Mouse (Mus musculus): ENCODE results near the gene Pex6. TPM values are rescaled to one million over a fixed set of nuclear protein-coding genes. Genes with fewer than 3 reads are reported as not detected.

The Pex6 gene
- polyA plus RNA-seq, 2 experiments: 5.3 to 9.3 TPM

GRCm38 (mm10) chr17:46699245-46699644 lies 12.0 kb upstream of the Pex6 start:
- no peak for DNase-seq (ENCODE audit: low read depth in 3 of 3, low spot score in 3 of 3)
- no peaks in the 10 kb centered on the region for H3K36me3 ChIP-seq (replicated peaks; ENCODE audit: control insufficient read depth, insufficient read depth, low read depth)
- no peak overlapping the region for H3K9ac ChIP-seq (replicated peaks)
- H3K9me3 ChIP-seq (ENCODE audit: control insufficient read depth, low read length): no peaks in the 10 kb centered on the region
- no peak overlapping the region for H3K4me3 ChIP-seq (ENCODE audit: insufficient read depth in 1 of 2, low read depth in 2 of 2, low read length in 2 of 2)
- peaks cover 0 to 13% of the 10 kb centered on the region in 2 experiments; a peak in 3 of 4 replicates for H3K4me1 ChIP-seq (replicated peaks; ENCODE audit: control insufficient read depth in 2 of 2, insufficient read depth in 2 of 2, low read length in 1 of 2)
- no peak overlapping the region for H3K4me2 ChIP-seq (ENCODE audit: low read depth)
- WGBS (ENCODE audit: insufficient replicate concordance): 56% methylated on average over 5 of the region's 5 CpGs
- H3K27ac ChIP-seq: no peak overlapping the region
- ATAC-seq (ENCODE audit: insufficient read depth): no peak
- no peaks in the 10 kb centered on the region for H3K27me3 ChIP-seq (ENCODE audit: control insufficient read depth, insufficient read depth, low read length)
- TF ChIP-seq CTCF (IDR thresholded peaks at IDR 0.05; ENCODE audit: low read depth) (no peak), EP300 (IDR thresholded peaks at IDR 0.05; ENCODE audit: low read depth) (no peak)

- H3K4me2 ChIP-seq (ENCODE audit: low read depth): no peak overlapping the region
- H3K4me1 ChIP-seq (replicated peaks; ENCODE audit: control insufficient read depth in 2 of 2, insufficient read depth in 2 of 2, low read length in 1 of 2): peaks cover 0 to 13% of the 10 kb centered on the region in 2 experiments; a peak in 3 of 4 replicates
- H3K4me3 ChIP-seq (ENCODE audit: insufficient read depth in 1 of 2, low read depth in 2 of 2, low read length in 2 of 2): no peak overlapping the region
- ATAC-seq (ENCODE audit: insufficient read depth) (no peak), DNase-seq (ENCODE audit: low read depth in 3 of 3, low spot score in 3 of 3) (no peak)
- no peaks in the 10 kb centered on the region for H3K9me3 ChIP-seq (ENCODE audit: control insufficient read depth, low read length)
- TF ChIP-seq EP300 (IDR thresholded peaks at IDR 0.05; ENCODE audit: low read depth) (no peak), CTCF (IDR thresholded peaks at IDR 0.05; ENCODE audit: low read depth) (no peak)
- no peaks in the 10 kb centered on the region for H3K27me3 ChIP-seq (ENCODE audit: control insufficient read depth, insufficient read depth, low read length)
- H3K9ac ChIP-seq (replicated peaks): no peak overlapping the region
- H3K36me3 ChIP-seq (replicated peaks; ENCODE audit: control insufficient read depth, insufficient read depth, low read depth): no peaks in the 10 kb centered on the region
- WGBS (ENCODE audit: insufficient replicate concordance): 75% methylated on average over 3 of the region's 3 CpGs
- H3K27ac ChIP-seq: no peak overlapping the region
Observed at GRCm38 (mm10) chr17:46699912-46700311, 11.4 kb upstream of the Pex6 start.

GRCm38 (mm10) chr17:46701489-46701888 lies 9.8 kb upstream of the Pex6 start:
- Histone ChIP-seq H3K9ac (replicated peaks) (no peak overlapping the region), H3K4me2 (ENCODE audit: low read depth) (no peak overlapping the region), H3K4me3 (ENCODE audit: insufficient read depth in 1 of 2, low read depth in 2 of 2, low read length in 2 of 2) (no peak overlapping the region), H3K36me3 (replicated peaks; ENCODE audit: control insufficient read depth, insufficient read depth, low read depth) (no peaks in the 10 kb centered on the region), H3K9me3 (ENCODE audit: control insufficient read depth, low read length) (no peaks in the 10 kb centered on the region), H3K27ac (no peak overlapping the region), H3K4me1 (replicated peaks; ENCODE audit: control insufficient read depth in 2 of 2, insufficient read depth in 2 of 2, low read length in 1 of 2) (peaks cover 4 to 23% of the 10 kb centered on the region in 2 experiments), H3K27me3 (ENCODE audit: control insufficient read depth, insufficient read depth, low read length) (no peaks in the 10 kb centered on the region)
- 81% methylated on average over 12 of the region's 12 CpGs for WGBS (ENCODE audit: insufficient replicate concordance)
- TF ChIP-seq EP300 (IDR thresholded peaks at IDR 0.05; ENCODE audit: low read depth) (no peak), CTCF (IDR thresholded peaks at IDR 0.05; ENCODE audit: low read depth) (no peak)
- DNase-seq (ENCODE audit: low read depth in 3 of 3, low spot score in 3 of 3): no peak
- ATAC-seq (ENCODE audit: insufficient read depth): no peak

GRCm38 (mm10) chr17:46702100-46702499 lies 9.2 kb upstream of the Pex6 start:
- WGBS (ENCODE audit: insufficient replicate concordance): 70% methylated on average over 12 of the region's 12 CpGs
- Histone ChIP-seq H3K27ac (no peak overlapping the region), H3K4me1 (replicated peaks; ENCODE audit: control insufficient read depth in 2 of 2, insufficient read depth in 2 of 2, low read length in 1 of 2) (peaks cover 4 to 23% of the 10 kb centered on the region in 2 experiments), H3K36me3 (replicated peaks; ENCODE audit: control insufficient read depth, insufficient read depth, low read depth) (no peaks in the 10 kb centered on the region), H3K9me3 (ENCODE audit: control insufficient read depth, low read length) (no peaks in the 10 kb centered on the region), H3K27me3 (ENCODE audit: control insufficient read depth, insufficient read depth, low read length) (no peaks in the 10 kb centered on the region), H3K4me3 (ENCODE audit: insufficient read depth in 1 of 2, low read depth in 2 of 2, low read length in 2 of 2) (no peak overlapping the region), H3K4me2 (ENCODE audit: low read depth) (no peak overlapping the region), H3K9ac (replicated peaks) (no peak overlapping the region)
- ATAC-seq (ENCODE audit: insufficient read depth) (no peak), DNase-seq (ENCODE audit: low read depth in 3 of 3, low spot score in 3 of 3) (no peak)
- TF ChIP-seq CTCF (IDR thresholded peaks at IDR 0.05; ENCODE audit: low read depth): no peak
- no peak for TF ChIP-seq EP300 (IDR thresholded peaks at IDR 0.05; ENCODE audit: low read depth)

GRCm38 (mm10) chr17:46702506-46702905 lies 8.8 kb upstream of the Pex6 start:
- Histone ChIP-seq H3K27me3 (ENCODE audit: control insufficient read depth, insufficient read depth, low read length) (no peaks in the 10 kb centered on the region), H3K9ac (replicated peaks) (no peak overlapping the region), H3K4me1 (replicated peaks; ENCODE audit: control insufficient read depth in 2 of 2, insufficient read depth in 2 of 2, low read length in 1 of 2) (peaks cover 4 to 23% of the 10 kb centered on the region in 2 experiments), H3K4me3 (ENCODE audit: insufficient read depth in 1 of 2, low read depth in 2 of 2, low read length in 2 of 2) (no peak overlapping the region), H3K4me2 (ENCODE audit: low read depth) (no peak overlapping the region), H3K9me3 (ENCODE audit: control insufficient read depth, low read length) (no peaks in the 10 kb centered on the region), H3K27ac (no peak overlapping the region), H3K36me3 (replicated peaks; ENCODE audit: control insufficient read depth, insufficient read depth, low read depth) (no peaks in the 10 kb centered on the region)
- DNase-seq (ENCODE audit: low read depth in 3 of 3, low spot score in 3 of 3): no peak
- TF ChIP-seq EP300 (IDR thresholded peaks at IDR 0.05; ENCODE audit: low read depth): no peak
- TF ChIP-seq CTCF (IDR thresholded peaks at IDR 0.05; ENCODE audit: low read depth): no peak
- ATAC-seq (ENCODE audit: insufficient read depth): no peak
- 88% methylated on average over 5 of the region's 5 CpGs for WGBS (ENCODE audit: insufficient replicate concordance)
